Mouse (Mus musculus): ENCODE measurements at regions not wholly inside any gene's neighbourhood (a gene's known extent, or its start where the extent isn't known, plus 50 kb on each side); places are given as distances from the start of the nearest gene placed in this dataset.
A peak's percentile ranks its signal among the peaks of the same experiment; 100 is the strongest.

DNA sequence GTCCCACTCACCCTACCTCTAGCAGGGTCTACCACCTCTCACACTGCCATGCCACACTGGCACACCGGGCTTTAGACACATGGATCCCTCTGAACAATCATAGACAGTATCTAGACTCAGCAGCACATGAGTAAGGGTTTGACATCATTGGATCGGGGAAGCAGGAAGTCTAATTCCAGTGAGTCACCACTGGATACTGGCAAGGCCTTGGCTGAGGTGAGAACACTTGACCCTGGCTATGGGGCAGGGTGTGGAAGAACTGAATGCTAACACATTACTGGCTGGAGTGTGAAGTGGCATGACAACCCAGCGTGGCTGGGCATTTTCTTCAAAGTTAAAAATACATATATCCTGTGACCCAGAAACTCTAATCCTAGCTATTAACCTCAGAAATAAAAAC lies 114.4 kb downstream of the H2afy start:
- no peak for DNase-seq

DNA sequence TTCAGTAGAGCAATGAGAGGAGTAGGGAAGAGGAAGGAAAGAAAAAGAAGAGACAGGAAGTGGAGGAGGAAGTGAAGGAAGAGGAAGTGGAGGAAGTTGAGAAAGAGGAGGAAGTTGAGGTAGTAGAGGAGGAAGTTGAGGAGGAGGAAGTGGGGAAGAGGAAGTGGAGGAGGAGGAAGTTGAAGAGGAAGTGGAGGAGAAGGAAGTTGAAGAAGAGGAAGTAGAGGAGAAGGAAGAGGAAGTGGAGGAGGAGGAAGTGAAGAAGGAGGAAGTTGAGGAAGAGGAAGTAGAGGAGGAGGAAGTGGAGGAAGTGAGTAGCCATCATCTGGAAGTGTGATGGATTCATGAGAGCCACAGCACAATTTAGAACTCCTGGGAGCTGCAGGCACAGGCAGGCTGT lies 122.2 kb downstream of the H2afy start:
- DNase-seq, result no peak

DNA sequence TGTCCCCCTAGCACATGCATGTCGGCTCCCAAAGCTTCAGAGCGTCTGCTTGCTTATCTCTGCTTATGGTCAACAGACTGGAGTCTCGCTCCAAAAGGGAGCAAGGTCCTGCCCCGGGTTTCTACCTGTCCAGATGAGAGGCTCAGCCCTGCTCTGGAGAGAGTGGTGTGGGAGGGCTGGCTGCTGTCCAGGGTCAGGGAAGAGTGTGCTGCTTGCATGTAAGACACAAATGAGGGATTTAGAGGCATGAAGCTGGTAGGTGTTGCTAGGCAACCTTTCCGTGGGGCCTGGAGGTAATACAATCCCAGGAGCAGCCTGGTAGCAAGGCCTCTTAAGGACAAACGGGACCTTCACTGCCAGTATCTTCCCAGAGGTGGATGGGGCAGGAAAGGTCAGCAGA lies 125.7 kb downstream of the H2afy start:
- DNase-seq, result no peak

DNA sequence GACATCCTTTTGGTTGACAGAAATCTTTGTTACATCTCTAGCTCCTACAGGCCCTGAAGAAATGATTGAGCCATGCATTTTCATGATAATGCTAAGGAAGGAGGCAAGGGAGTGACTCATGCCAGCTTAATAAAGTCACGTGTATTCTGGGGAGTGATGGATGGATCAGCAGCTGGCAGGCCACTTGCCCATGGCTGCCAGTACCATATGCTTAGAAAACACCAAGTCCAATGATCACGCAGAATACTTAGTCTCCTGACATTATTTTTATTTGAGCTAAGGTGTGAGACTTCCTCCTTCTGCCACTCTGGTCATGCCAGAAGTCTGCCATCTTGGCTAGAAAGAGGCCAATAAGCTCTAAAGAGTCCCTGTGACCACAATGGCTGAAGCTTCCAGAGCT lies 129.3 kb downstream of the H2afy start:
- no peak for DNase-seq

GRCm38 (mm10) chr13:56005746-56006145 lies 130.4 kb downstream of the H2afy start:
- no peak for DNase-seq

GRCm38 (mm10) chr13:56003724-56004393 lies 132.3 kb downstream of the H2afy start:
- DNase-seq, result no peak

DNA sequence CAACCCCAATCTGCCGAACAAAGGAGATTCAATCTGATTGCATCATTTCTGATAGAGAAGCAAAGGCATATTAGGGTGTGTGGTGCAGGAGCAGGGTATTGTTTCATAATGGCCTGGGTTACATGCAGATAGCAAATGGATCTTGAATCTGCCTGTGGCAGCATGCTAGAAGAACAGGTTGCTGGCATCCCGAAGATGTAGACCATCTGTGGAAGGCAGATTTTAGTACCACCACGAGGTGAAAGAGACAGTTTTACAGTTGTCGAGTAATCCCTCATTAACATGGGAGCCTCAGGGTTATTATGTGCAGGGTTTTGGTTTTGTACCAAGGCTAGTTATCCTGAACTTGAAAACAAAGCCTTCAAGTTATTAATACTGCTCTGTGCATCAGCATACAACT lies 140.9 kb downstream of the H2afy start:
- DNase-seq, result no peak

DNA sequence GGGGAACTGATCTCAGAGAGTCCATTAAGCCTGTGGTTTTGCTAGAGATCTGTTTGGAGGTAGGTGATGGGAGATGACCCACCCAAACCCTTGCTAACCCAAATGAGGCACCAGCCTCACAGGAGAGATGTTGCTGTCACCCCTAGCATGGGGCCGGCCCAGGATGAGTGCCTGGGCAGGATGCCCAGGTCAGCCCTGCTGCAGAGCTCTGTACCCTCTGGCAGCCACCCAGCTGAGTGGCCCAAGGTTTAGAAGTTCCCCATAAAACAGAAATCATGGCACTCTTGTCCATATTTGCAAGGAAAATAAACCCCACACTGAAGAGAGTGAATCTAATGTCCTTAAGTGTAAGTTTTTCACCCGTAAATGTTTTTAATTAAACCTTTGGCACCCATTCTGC lies 141.7 kb downstream of the H2afy start:
- DNase-seq, result no peak

GRCm38 (mm10) chr13:55992699-55993098 lies 143.5 kb downstream of the H2afy start:
- DNase-seq, result no peak

DNA sequence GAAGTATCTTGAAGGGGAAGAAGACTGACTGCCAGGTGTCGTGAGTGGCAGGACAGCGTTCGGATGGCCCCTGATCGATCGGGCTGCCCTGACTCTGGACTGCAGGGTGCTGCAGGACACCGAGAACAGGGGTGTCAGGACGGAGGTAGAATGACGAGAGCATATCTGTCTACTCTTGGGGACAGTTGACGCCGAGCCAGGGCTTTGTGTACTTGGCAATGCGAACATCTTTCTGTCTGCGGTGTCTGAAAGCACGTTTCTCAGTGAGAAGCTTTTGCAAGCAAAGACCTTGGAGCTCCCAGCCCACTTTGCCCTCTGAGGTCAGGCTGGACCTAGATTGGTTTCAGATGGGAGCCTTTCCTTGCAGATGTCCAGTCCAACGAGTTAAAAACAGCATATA lies 144.9 kb downstream of the H2afy start:
- no peak for DNase-seq

DNA sequence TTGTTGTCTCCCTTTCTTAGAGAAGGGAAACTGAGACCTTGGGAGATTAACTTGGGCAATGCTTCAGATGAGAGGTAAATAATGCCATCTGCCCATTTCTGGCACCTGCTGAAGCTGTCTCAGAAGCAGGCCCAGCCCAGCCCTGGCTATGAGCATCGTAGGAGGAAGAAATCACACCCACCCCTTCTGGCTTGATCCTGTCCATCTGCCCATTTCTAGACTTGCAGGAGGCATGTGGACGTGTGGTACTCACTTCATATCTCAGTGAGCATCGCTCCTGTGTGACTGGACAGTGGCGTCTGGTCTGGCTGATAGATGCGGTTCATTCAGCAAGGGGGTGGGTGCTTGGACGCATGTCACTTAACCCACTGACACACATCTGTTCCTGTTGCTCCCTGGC lies 146.0 kb downstream of the H2afy start:
- no peak for DNase-seq

- DNase-seq, result peak; percentile 20
Observed at GRCm38 (mm10) chr13:55989401-55989800, 146.8 kb downstream of the H2afy start.

DNA sequence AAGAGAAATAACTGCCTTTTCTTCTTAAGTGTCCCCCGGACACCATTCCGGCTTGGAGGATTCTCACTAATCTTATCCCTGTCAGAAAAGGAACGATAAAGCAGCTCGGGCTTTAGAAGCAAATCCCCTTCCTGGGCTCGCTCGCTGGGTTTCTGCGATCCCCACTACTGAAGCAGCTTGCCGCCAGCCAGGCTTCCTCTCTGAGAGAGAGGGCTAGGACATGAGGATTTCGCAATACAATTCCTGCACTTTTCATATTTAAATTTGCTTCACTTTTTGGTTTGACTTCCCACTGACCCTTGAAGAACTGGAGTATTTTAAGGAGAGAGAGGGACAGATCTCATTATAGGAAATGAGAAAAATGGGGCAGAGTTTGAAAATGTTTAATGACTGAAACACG lies 149.4 kb upstream of the Pitx1 start:
- no peak for DNase-seq

GRCm38 (mm10) chr13:55984772-55985171 lies 148.8 kb upstream of the Pitx1 start:
- DNase-seq, result no peak

DNA sequence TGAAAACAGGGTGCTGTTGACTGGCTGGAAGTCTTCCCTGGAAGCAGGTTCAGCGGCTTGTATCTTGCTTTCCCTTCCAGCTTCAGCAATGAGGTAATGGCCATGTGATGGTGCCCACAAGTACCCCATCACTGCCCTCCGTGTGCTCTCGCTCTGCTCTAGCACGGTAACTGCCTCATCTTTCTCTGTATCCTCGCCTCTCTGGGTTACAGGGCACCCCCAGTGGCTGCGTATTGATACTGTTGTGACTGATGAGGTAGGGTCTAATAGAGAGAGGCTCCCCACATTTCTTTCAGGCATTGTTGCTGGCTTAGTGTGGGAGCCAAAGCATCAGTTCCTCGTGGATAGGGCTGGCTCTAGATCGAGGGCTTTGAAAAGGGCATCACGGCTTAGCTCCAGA lies 147.9 kb upstream of the Pitx1 start:
- peak; percentile 18 for DNase-seq

GRCm38 (mm10) chr13:55981041-55981440 lies 145.0 kb upstream of the Pitx1 start:
- DNase-seq, result no peak

- no peak for DNase-seq
Observed at GRCm38 (mm10) chr13:55977902-55978301, 141.9 kb upstream of the Pitx1 start.

DNA sequence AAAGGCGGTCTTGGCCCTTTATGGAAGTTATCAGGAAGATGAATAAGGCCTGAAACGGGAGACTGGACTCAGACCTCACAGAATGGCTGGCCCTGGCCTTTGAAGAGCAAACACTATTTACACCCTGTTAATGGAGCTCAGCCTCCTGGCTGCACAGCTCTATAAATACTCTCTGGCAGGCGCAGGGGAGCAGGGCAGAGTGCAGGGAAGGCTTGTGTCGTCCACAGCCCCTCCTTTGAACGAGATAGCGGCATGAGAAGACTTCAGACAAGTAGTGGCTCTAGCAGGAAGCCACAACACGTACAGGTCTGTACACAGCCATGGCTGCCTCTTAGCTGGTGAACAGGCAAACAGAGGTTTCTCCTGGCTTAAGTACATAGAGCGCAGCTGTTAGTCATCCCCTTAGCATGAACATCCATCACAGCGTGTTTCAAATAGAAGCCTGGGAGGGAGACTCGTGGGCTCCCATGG lies 141.0 kb upstream of the Pitx1 start:
- no peak for DNase-seq

- peak; percentile 23 for DNase-seq
Observed at GRCm38 (mm10) chr13:55974105-55974504, 138.1 kb upstream of the Pitx1 start.

DNA sequence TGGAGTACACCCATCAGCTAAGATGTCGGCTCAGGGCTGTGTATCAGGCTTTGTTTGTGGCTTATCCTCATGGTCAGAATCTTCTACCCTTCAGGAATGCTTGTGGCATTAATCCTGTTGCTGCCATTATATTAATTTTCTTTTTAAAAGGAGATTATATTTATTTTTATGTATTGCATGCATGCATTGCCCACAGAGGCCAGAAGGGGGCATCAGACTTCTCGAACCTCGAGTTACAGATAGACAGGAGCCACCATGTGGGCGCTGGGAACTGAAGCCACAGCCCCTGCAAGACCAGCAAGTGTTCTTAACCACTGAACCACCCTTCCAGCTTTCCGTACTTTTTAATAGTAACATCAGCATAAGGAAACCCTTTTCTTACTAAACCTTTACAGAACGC lies 134.7 kb upstream of the Pitx1 start:
- no peak for DNase-seq

- no peak for DNase-seq
Observed at GRCm38 (mm10) chr13:55969473-55969872, 133.5 kb upstream of the Pitx1 start.

DNA sequence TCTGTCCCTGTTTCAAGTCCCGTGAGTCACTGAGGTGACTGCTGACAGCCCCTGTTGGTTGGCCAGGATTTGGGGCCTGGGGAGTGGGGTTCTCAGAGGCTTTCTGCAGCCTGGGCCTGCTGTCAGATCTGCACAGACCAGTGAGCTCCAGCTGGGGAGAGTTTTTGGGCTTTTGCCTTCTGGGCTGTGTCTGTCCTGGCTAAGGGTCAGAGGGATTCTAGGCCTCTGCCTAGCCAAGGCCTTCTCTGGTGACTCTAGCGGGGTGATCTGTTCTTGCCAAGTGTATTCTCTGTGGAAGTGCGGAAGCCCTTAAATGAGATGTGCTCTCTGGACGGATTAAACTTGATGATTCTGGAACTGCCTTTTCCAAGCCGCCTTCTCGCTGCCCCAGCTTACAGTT lies 131.2 kb upstream of the Pitx1 start:
- no peak for DNase-seq

DNA sequence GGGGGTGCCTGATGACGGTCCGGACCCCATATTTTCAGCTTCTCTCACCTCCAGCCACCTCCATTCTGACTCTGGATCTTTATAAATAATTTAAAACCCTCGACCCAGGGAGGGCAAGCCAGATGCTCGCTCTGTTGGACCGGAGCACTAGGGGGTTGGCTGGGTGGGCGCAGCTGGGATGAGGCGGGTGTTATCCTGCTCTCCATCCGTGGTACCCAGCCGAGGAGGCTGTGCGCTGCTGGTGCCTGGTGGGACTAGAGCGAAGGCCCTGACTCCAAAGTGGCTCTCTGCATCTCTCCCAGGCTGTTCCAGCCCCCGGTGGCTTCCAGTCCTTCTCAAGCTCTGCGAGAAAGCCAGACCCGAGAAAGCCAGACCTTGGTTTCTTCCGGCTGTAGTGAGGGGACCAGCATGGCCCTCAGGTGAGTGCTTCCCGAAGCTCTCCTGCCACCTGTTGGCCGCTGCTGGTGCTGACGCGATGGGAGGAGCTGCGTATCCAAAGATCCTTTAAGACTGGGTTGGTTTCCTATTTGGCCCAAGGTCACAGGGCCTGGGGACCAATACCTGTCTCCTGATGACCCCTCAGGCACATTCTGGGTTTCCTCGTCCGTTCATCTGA lies 127.1 kb upstream of the Pitx1 start:
- peak; percentile 81 for DNase-seq

DNA sequence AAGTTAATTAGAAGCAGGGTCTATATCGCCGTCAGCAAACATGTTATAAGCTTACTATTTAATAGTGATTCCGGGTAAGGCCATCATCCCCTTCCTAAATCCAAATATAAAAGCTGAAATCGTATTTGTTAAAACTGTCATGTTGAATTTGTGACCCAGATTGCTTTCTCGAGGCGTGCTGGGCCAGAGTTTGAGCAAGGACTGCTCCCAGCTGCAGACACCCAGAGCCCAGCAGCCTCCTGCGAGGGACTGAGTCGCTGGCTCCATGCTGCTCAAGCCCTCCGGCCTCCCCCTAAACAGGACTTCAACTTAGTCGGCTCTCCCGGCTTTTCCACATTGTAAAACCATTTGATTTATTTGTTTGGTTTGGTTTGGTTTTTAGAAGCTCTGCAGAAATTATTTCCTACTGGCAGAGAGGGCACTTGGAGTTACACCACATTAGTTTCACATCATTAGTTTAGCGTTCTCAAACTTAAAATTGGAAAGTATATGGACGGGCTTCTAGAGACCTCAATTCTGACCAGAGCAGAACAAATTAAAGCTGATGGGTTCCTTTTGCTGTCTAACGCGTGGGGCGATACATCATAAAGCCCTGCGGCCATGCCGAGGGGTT lies 126.4 kb upstream of the Pitx1 start:
- no peak for DNase-seq

GRCm38 (mm10) chr13:55954346-55954745 lies 118.4 kb upstream of the Pitx1 start:
- no peak for DNase-seq
